Mouse (Mus musculus) cerebellum, adult 2 months (tissue): ENCODE data around the gene Rgs8.

Experiments used
- CTCF ChIP-seq: fragments of 200-500 bp; IDR thresholded peaks from 2 replicates; pipeline ENCODE4 v1.5.1; 2011; ENCODE audit warnings: low read depth, mild to moderate bottlenecking, control low read depth, low read length, moderate library complexity, borderline replicate concordance; ENCODE audit not compliant: insufficient read depth
- POLR2A ChIP-seq: fragments of 200-500 bp; IDR thresholded peaks from 2 replicates; pipeline ENCODE4 v1.6.1; 2011; ENCODE audit warnings: low read length, control low read depth, borderline replicate concordance; ENCODE audit not compliant: insufficient read depth

- TF ChIP-seq POLR2A (no peak), CTCF (no peak)
Observed at GRCm38 (mm10) chr1:153711544-153712262, 58.9 kb downstream of the Rgs8 start.
